Mouse (Mus musculus) testis, postnatal 14 days (tissue): Measurements from ENCODE around the gene Kcnk2.

ENCODE experiments used
- DNase-seq: peaks from one replicate; pipeline ENCODE4 v3.0.0; 2021; ENCODE audit warnings: low spot score

Kcnk2 gene

DNA sequence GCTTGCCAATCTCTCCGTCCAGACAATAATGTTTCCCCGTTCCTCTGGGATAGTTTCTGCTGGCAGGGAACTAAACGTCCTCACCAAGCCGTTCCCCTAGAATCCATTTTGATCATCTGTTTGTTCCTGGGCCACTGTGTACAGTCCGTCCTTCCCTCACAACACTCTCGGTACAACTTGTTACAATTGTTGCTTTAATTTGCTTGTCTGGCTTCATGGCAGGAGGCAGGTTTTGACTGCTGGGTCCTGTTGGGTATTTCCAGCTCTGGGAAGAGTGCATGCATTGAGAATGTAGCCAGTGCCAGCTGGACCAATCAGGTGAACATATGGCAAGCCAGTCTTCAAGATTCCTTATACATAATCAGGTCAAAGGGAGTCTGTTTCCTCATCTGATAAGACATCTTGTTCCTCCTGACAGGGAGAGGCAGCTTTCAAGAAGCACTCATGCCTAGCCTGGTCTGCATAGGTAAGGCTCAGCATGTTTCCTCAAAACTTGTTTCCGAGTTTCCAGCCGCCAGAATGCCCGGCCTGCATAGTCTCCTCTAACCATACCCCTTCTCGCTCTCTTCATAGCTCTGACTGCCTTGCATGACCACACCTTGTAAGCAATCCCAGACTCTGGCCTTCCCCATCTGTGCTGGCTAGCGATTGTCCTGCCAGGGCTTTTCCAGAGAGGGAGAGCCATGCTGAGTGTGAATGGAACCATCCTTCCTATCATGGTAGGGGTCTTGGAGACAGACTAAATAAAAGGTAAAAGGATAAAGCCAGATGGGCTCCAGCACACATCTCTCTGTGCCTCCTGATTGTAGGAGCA, 184.1 kb downstream of the Kcnk2 start:
- DNase-seq = peak; percentile 70

DNA sequence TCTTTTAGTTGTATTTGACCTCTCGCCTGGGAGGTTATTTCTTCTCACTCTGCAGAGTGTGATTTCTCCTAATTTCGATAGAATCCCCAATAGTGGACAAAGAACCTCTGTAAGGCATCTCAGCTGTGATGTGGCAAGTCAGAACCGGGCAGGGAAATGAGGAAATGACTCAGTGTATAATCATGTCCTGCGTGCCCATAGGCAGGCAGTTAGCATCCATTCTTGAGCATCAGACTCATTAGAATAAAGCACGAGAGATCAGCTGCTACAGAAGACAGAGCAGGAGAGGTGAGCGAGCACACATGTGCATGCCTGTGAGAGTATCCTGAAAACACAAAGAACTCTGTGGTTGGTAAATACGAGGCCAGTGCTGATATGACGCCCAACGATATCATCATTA, 186.9 kb downstream of the Kcnk2 start:
- no peak for DNase-seq

DNA sequence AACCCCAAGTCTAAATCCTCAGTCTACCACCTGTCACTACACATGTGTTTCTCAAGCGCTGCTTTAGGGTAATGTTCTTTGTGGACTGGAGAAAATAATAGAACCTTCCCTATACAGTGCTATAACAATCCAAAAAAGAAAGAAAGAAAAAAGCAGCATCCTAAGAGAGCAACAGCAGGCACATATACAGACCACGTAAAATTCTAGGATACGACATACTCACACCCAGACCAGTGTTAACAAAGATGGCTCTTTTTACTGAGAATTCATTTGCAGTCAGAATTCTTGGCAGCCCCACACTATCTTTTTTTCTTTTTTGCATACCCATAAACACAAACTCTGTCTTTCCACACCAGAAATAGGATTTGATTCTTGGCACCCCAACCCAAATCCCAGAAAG, 187.6 kb downstream of the Kcnk2 start:
- no peak for DNase-seq

DNA sequence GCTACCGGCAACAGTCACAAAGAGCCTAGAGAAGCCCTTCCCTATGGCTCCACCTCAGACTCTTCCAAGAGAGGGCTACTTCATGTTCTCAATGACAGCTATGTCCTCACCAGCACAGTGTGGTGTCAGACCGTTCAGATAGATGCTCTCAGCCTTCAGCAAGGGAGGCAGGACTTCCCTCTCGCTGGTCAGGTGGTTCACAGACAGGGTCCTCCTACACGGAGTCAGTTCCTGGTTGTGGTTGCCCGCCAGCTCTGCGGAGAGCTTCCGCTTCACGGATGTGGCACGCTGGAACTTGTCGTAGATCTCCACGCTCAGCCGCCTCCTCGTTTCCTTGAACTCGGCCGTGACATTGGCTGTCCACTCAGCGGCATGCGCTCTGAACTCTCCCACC, 192.4 kb downstream of the Kcnk2 start:
- DNase-seq = no peak

DNA sequence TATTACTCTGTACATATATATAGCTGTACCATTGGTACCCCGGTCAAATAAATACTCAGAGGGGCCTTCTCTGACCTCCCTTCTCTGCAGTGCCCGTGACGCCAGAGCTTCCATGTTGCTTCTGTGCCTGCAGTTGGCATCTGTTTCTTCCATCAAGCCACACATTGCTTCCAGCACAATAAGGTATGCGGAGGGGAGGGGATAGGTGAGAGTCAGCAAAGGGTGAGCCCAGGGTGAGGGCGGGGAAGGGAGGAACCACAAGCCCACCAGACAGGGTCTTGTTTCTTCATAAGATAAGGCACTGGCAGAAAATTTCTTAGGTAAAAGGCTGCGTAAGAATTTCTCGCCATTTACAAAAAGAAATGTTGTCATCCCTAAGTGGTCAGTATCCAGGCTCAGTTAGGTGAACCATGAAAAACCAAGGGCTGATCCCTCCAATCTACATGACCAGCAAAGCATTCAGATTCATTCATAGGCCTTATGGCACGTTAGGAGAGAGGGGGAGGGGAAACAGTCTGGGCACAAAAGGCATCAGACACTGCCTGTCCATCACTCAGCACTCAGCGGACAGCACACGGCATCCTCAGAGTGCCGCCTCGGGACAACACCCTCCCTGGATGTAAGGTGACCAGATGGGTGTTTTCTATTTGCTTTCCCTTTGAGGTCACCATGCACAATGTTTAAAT, 192.9 kb downstream of the Kcnk2 start:
- DNase-seq = no peak

DNA sequence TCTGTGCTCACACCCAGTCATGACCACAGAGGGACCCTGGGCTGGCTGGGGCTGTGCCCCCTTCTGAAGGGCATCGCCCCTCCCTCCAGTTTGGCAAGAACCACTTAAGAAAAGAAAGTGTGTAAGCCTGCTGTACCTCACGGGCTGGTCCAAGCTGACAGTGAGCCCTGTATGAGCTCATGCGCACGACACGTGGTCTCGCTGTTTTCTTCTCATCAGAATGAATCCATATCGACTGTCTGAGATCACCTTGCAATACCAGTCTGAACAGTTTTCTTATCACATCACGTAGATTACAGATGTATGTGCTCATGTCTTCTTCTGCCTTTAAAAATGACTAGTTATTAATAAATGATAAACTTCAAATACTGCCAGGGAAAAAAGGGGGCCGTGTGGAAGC, 193.5 kb downstream of the Kcnk2 start:
- DNase-seq = no peak

DNA sequence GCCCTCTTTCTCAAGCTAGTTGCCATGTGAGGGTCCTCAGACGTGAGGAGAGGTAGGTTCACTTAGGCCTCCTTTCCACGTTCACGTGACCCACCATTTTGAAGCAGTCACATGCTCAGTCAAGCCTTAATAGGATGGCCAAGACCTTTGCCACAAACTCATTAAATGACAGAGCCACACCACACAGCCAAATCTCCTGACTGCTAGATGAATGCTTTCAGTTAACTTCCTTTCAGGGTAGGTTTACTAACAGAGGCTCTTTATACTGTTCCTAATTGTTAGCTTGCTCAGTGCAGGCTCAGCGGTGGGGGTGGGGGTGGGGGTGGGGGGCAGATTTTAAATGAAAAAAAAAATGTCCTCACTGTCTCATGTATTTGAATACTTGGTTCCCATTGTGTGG, 206.3 kb downstream of the Kcnk2 start:
- no peak for DNase-seq

DNA sequence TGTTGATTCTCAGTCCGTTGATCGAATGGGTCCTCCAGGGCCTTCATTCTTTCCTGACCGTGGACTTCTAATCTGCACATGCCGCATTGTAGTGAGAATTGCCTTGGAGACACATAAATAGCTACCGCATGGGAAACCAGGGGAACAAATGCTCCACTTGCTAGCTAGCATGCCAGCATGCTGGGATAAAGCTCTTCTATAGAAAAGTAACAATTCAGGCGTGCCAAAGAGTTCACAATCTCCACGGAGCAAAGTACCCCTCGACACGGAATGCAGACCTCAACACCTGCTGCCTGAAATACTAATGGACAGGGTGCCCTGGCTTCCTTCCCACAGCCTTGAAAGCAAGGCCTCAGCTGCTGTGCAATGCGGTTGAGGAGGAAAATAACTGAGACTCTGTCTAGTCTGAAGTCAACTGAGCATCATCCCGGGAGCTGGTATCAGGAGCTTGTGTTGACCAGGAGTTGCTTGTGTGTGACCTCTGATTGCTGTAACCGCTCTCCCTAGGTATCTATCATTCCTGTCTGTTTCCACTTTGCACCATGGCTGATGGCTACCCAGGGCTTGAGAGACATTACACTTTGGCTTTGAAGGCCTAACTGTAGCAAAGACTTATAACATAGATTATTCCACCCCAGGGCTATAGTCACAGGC, 214.2 kb downstream of the Kcnk2 start:
- no peak for DNase-seq

DNA sequence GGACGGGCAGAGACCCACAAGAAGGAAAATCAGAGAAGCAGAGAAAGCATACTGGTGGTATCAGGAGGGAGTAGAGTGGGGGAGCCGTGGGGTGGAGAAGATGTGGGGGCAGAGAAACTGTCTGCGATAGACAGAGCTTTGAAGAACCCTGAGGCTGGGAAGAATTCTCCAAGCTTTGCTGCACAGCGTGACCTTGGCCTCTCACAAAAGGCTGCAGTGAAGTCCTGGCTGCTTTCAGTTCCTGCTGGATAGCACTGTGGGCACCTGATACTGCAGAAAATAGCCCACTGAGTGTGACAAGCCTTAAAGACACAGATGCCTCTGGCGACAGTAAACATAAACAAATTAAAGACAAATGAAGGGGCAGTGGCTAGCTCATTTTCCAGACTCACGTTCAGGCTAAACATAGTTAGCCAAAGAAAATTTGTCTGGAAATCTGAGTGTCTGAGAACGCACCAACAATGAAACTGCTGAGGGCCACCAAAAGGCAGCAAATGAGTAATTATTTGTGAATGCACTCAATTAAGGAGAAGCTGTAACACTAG, 216.8 kb downstream of the Kcnk2 start:
- DNase-seq = peak; percentile 25

DNA sequence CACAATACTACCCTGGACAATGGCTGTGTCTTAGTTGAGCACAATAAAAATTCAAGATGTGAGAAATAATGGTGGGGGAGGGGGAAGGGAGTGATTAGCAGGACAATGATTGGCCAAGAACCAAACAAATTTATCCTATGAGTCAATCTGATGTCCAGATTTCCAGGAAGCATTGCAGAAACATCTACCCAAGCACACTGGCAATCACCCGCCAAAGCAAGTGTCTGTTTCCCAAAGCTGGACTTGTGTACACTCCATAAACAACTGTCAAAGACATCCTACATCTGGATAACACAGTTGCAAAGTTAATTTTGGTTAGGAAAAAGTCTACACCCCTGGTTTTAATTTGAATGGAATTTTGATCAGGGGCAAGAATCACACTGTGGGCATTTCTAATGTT, 224.3 kb downstream of the Kcnk2 start:
- no peak for DNase-seq

DNA sequence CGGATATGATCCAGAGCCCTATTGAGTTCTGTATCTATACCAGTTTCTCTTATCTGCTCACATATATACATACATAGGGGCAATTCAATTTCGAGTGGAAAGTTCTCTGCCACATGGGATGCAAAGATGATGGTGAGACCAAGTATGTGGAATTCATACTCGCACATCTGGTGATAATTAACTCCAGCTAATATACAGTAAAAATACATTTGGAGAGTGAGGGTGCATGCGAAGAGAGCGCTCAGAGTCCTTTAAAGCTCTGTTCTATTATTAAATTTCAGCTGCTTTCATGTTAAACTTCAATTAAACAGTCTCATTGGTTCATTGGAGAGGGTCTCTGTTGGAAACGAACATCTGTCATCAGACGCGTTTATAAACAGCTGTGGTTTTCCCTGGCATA, 228.6 kb downstream of the Kcnk2 start:
- no peak for DNase-seq

DNA sequence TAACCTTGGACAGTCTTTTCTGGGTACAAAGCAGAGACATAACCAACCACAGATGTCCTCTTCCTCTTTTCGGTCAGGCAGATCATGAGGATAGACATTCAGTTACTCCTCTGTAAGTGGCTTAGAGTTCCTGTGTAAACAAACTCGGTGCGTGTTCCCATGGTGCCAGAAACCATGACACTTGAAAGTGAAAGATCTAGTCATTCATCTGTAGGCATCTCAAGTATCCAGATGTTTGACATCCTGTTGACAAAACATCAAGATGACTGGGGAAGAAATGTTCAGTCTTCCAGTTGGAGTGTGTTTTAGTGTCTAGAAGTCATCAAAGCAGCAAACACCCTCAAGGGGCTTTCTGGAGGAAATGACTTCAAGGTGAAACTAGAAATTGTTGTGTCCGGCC, 230.9 kb downstream of the Kcnk2 start:
- DNase-seq = no peak

DNA sequence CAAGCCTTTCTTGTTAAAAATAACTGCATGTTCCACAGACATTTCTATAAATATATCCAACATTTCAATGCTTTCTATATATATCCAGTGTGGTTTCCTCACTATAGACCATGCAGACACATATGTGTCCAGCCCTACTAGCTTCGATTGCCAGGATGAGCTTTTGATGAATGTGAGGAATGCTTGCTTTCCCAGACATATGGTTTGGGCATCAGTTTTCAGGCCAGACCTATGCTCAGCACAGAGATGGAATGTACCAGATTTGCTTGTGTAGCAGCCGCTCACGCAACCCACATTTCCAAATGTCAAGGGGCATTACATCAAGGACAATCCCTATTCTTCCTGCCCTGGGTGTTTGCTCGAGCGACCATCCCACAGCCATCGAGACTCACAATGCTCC, 236.3 kb downstream of the Kcnk2 start:
- DNase-seq = no peak

DNA sequence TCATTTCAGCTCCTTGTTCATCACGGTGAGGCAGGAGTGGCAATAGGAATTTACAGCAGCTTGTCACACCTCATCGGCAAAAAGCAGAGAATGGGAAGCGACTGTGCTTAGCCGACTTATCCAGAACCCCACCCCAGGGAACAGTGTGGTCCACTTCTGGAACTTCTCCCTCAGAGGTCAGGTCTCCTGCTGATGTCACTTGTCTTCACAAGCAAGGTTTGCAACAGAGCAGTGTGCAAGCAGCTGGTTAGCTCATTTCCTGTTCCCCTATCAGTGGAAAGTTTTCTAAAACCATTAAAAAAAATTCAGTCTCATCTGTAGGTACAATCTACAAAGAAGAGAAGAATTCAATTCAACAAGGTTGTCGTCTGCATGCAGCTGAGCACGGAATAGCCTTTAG, 236.9 kb downstream of the Kcnk2 start:
- no peak for DNase-seq

DNA sequence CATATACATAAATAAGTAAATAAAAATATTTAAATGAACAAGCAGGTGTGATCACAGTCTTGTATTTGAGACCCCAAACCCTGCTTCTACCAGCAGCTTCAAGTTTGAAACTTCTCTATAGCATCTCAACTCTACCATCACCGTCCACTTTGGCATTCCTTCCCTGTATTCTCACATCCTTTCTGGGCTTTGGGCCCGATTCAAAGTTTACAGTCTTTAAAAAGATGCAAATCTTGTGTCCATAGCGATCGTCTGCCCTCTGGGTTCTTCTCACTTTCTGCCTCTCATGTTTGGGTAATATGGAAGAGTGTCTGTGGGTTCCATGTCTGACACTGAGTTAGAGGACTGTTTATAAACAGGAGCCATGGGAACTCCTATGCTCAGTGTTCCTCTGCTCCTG, 237.4 kb downstream of the Kcnk2 start:
- no peak for DNase-seq

DNA sequence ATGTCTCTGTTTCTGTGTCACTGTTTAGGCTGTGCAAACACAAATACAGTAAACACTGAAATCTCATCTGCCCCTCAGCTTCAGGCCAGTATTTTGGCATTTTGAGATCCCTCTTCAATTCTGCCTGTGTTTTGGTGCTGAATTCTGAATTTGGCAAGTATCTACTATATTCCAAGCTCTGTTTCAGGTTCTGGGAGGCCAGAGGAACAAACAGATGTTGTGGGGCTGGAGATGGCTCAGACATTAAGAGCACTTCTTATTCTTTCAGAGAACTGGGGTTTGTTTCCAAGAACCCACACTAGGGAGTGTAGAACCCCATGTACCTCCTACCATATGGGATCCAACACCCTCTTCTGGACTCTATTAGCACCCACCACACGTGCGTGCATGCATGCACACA, 237.8 kb downstream of the Kcnk2 start:
- DNase-seq = no peak
